Mouse (Mus musculus) midbrain, embryonic 16.5 days (tissue): Measurements from ENCODE around the gene Brinp1. TPM values are rescaled to one million over a fixed set of nuclear protein-coding genes. Genes with fewer than 3 reads are reported as not detected.

Experiments
- ATAC-seq: fragments of 200-750 bp; cut with Nextera tagmentation; 2 replicates; pipeline ENCODE4 v1.8.0; 2017; ENCODE audit warnings: moderate TSS enrichment
- H3K27ac ChIP-seq: fragments of 300-500 bp; sonication (generic); 2 replicates; pipeline ENCODE4 v1.5.1; 2014; ENCODE audit warnings: mild to moderate bottlenecking, low read length, mixed read lengths
- H3K27me3 ChIP-seq: fragments of 300-500 bp; sonication (generic); 2 replicates; pipeline ENCODE4 v1.6.1; 2014; ENCODE audit warnings: low read depth, low read length, mixed read lengths; ENCODE audit not compliant: control insufficient read depth, insufficient read depth
- H3K36me3 ChIP-seq: fragments of 300-500 bp; sonication (generic); 2 replicates; pipeline ENCODE4 v1.6.1; 2014; ENCODE audit warnings: mild to moderate bottlenecking, low read length, moderate library complexity, mixed read lengths; ENCODE audit not compliant: control insufficient read depth, insufficient read depth
- H3K4me1 ChIP-seq: fragments of 300-500 bp; sonication (generic); 2 replicates; pipeline ENCODE4 v1.6.1; 2014; ENCODE audit warnings: mild to moderate bottlenecking, low read length, mixed read lengths; ENCODE audit not compliant: control insufficient read depth, insufficient read depth
- H3K4me2 ChIP-seq: fragments of 300-500 bp; sonication (generic); 2 replicates; pipeline ENCODE4 v1.6.1; 2014; ENCODE audit warnings: mild to moderate bottlenecking, low read length, mixed read lengths
- H3K4me3 ChIP-seq: fragments of 300-500 bp; sonication (generic); 2 replicates; pipeline ENCODE4 v1.5.1; 2014; ENCODE audit warnings: low read depth, mild to moderate bottlenecking, low read length, moderate library complexity, mixed read lengths
- H3K9ac ChIP-seq: fragments of 300-500 bp; sonication (generic); 2 replicates; pipeline ENCODE4 v1.6.1; 2014; ENCODE audit warnings: low read depth, low read length, mixed read lengths
- H3K9me3 ChIP-seq: fragments of 300-500 bp; sonication (generic); replicated peaks from 2 replicates; pipeline ENCODE4 v1.6.1; 2014; ENCODE audit warnings: mild to moderate bottlenecking, low read length, mixed read lengths; ENCODE audit not compliant: control insufficient read depth, poor library complexity, severe bottlenecking
- WGBS: fragments of 180-500 bp; shearing (Covaris S2); extraction: QIAGEN DNeasy Blood & Tissue Kit; methylation state at CpG from one replicate; pipeline ENCODE4 v1.1.7; 2014; 5-methylcytosine and 5-hydroxymethylcytosine counted together
- polyA plus RNA-seq: library from polyadenylated mRNA; unstranded; fragments of >200 nt; fragmentation: Nextera tagmentation; extraction: Ambion mirVana; gene quantifications from 2 replicates; pipeline ENCODE4 v1.2.1, GENCODE M21; 2015

The Brinp1 gene
- polyA plus RNA-seq, 1 experiment from 2014 or later: 66.6 TPM

DNA sequence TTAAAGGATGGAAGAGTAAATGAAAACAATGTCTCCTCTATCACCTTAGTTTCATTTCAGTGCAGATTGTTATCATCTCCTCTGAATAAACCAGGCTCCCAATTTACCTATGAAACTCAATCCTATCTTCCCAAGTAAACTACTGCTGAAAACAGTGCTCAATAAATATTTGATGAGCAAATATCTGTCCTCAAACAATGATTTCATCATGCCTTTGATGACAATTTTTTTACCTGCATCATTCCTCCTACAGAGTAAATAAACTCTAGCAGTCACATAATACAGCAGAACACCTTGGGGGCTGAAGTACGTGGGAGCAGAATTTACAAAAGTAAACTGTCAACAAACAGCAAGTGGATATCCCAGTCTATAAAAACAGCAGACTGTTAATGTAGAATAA, 31.3 kb downstream of the Brinp1 start:
- H3K4me2 ChIP-seq: no peak overlapping the region
- WGBS: 71% methylated on average over 1 of the region's 1 CpGs
- no peaks in the 10 kb centered on the region for H3K27me3 ChIP-seq
- no peak overlapping the region for H3K4me3 ChIP-seq
- no peaks in the 10 kb centered on the region for H3K9me3 ChIP-seq
- H3K36me3 ChIP-seq: no peaks in the 10 kb centered on the region
- no peak overlapping the region for H3K9ac ChIP-seq
- H3K27ac ChIP-seq: no peak overlapping the region
- ATAC-seq: no peak
- H3K4me1 ChIP-seq: no peaks in the 10 kb centered on the region

DNA sequence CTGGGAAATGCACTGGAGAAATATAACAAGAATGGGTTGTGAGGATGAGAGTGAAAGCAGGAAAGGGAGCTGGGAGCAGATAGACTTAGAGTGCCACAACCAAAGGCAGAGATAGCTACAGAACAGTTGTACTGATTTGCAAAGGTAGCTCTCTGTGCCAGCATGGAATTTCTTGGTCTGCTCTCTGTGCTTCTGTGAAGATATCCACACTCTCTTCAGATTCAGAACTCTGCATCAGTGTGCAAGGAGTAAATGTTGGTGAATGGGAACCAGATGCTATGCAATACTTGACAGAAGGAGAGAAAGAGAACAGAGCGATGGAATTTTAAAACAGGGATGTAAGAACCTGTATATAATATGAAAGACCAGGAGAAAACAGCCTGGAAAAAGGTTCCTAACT, 31.7 kb downstream of the Brinp1 start:
- Histone ChIP-seq H3K27ac (no peak overlapping the region), H3K36me3 (no peaks in the 10 kb centered on the region), H3K4me2 (no peak overlapping the region), H3K9ac (no peak overlapping the region), H3K27me3 (no peaks in the 10 kb centered on the region), H3K9me3 (no peaks in the 10 kb centered on the region), H3K4me3 (no peak overlapping the region), H3K4me1 (no peaks in the 10 kb centered on the region)
- no peak for ATAC-seq
- 91% methylated on average over 1 of the region's 1 CpGs for WGBS

DNA sequence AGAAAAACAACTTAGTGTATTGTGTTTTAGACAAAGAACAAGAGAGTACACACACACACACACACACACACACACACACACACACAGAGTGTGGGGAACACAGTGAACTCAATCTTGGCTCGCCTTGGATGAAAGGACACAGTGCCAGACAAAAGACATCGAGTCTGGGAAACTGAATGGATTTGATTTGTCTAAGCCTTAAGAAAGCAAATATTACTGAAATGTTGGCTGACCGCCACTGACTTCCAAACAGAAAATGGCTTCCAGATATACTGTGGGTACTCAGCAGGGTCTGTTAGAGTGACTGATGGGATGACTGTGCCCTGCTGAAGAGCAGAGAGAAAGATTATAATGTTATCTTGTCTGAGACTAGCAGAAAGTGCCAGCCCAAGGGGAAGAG, 34.1 kb downstream of the Brinp1 start:
- Histone ChIP-seq H3K27ac (no peak overlapping the region), H3K27me3 (no peaks in the 10 kb centered on the region), H3K4me1 (no peaks in the 10 kb centered on the region), H3K9me3 (no peaks in the 10 kb centered on the region), H3K4me3 (no peak overlapping the region), H3K9ac (no peak overlapping the region), H3K36me3 (no peaks in the 10 kb centered on the region), H3K4me2 (no peak overlapping the region)
- no peak for ATAC-seq
- WGBS: 65% methylated on average over 3 of the region's 3 CpGs

DNA sequence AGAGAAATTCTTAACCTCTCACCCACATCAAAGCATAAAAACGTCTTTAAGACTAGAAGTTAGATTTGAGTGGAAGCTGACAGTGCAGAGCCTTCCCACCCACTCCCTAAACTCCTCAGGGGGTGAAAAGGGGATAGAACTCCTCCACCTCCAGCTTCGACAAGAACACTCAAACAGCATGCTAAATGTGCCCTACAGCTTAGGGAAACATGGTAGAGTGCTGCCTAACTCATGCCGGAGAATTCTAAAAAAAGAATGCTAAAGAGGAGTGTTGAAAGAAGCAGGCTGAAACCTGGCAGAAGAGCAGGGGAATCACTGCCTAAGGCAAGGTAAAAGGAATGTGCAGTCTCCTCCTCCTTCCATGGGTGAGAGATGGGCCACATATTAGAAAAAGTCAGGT, 43.3 kb downstream of the Brinp1 start:
- Histone ChIP-seq H3K9ac (no peak overlapping the region), H3K4me2 (no peak overlapping the region), H3K9me3 (no peaks in the 10 kb centered on the region), H3K27ac (no peak overlapping the region), H3K36me3 (no peaks in the 10 kb centered on the region), H3K4me1 (no peaks in the 10 kb centered on the region), H3K4me3 (no peak overlapping the region), H3K27me3 (no peaks in the 10 kb centered on the region)
- ATAC-seq: no peak
- 58% methylated on average over 3 of the region's 3 CpGs for WGBS

DNA sequence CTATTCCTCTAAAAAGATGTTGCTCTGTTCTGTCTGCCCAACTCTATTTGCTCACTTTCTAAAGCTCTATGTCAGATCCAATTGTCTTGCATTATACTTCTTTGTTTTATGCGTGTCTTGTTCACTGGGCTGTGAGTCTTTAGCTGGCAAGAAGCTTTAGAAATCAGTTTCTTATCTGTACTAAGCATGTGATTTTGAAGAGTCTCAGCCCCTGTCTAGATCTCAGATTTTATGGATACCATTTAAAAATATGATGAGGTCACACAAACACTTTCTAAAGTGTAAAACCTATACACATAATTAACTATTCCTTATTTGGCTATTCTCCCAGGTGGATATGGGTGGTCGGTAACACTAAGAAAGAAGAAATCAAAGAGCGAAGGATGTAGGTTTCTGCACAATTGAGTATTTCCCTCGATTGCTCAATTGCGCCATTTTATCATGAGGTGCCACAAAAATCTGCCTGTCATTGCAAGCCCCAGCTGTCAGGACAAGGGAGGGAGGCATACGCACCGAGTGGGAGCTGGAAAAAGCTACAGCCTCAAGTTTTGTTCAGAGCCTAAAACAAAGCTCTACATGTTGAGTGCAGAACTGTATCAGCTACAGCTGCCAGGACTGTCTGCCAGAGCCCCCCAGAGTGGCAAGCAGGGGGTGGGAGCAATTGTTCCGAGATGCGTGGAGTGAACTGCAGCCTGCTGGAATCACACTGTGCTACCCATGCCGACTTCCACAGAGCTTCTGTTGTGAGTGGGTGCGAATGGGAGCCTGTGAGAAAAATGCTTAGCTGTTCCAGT, 47.6 kb downstream of the Brinp1 start:
- H3K4me2 ChIP-seq: 0 out of 2 replicates have a peak overlapping the region, but pooled peaks have one; percentile 24
- 55% methylated on average over 11 of the region's 11 CpGs for WGBS
- peak; percentile 65 for ATAC-seq
- H3K9ac ChIP-seq: no peak overlapping the region; the same call in 1 of the 2 replicates
- no peaks in the 10 kb centered on the region for H3K9me3 ChIP-seq
- no peak overlapping the region for H3K4me3 ChIP-seq
- H3K36me3 ChIP-seq: no peaks in the 10 kb centered on the region
- no peak overlapping the region for H3K27ac ChIP-seq
- H3K27me3 ChIP-seq: no peaks in the 10 kb centered on the region
- H3K4me1 ChIP-seq: no peaks in the 10 kb centered on the region

DNA sequence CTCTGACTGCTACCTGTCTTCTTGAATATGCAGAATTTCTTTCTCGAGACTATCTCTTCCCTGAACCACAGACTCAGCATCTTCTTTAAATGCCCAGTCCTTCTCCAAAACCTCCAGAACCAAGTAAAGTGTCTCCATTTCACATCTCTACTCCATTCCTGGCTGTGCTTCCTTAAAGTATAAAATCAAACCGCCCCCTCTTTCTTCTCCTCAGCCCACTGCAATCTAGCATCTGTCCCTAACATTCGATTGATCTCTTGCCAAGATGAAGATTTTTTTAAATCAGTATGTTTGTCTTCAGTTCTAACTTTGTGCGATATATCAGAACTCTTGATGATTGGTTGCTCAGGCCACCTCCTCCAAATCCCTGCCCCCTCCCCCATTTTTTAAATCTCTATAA, 63.7 kb downstream of the Brinp1 start:
- no peak overlapping the region for H3K4me3 ChIP-seq
- no peaks in the 10 kb centered on the region for H3K4me1 ChIP-seq
- 81% methylated on average over 4 of the region's 4 CpGs for WGBS
- H3K27me3 ChIP-seq: no peaks in the 10 kb centered on the region
- H3K27ac ChIP-seq: no peak overlapping the region
- H3K4me2 ChIP-seq: no peak overlapping the region
- H3K9me3 ChIP-seq: no peaks in the 10 kb centered on the region
- no peaks in the 10 kb centered on the region for H3K36me3 ChIP-seq
- ATAC-seq: no peak
- no peak overlapping the region for H3K9ac ChIP-seq

DNA sequence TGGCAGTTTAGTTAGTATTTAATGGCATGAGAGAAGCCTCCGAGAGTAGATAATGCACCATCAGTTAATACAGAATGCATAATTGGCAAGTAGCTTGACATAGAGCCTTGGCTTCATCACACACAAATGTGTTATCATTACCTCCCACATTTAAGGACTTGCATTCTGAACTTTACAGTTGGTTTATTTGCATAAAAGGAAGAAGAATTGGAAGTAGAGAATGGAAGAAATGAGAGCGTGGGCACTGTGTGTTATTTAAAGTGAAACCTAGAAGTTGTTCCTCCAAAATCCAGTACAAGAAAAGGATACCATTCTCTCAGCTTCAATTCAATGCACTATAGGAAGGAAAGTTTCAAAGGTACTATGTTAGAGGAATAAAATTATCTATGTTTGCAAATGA, 67.9 kb downstream of the Brinp1 start:
- no peaks in the 10 kb centered on the region for H3K27me3 ChIP-seq
- no peaks in the 10 kb centered on the region for H3K36me3 ChIP-seq
- no peak overlapping the region for H3K9ac ChIP-seq
- ATAC-seq: no peak
- H3K27ac ChIP-seq: no peak overlapping the region
- no peak overlapping the region for H3K4me2 ChIP-seq
- no peak overlapping the region for H3K4me3 ChIP-seq
- H3K4me1 ChIP-seq: no peaks in the 10 kb centered on the region
- no peaks in the 10 kb centered on the region for H3K9me3 ChIP-seq
- WGBS: 90% methylated on average over 2 of the region's 2 CpGs

DNA sequence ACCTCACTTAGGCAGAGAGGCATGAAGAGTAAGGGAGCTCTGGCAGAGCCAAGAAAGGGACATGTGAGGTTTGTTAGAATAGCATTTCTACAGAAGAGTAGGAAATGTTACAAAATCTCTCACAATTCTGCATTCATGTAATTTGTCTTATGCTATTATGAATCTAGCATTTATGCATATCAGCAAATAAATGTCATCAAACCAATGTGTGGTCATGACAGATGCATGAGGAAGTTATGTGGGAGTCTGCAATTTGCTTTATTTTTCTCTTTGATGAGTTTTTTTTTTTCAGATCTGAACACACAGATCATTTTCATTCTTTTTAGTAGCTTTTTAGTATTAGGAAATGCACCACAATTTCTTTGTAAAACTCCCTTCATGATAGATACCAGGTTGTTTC, 82.2 kb downstream of the Brinp1 start:
- Histone ChIP-seq H3K27me3 (no peaks in the 10 kb centered on the region), H3K4me1 (no peaks in the 10 kb centered on the region), H3K4me3 (no peak overlapping the region), H3K9ac (no peak overlapping the region), H3K9me3 (no peaks in the 10 kb centered on the region), H3K27ac (no peak overlapping the region), H3K4me2 (no peak overlapping the region), H3K36me3 (no peaks in the 10 kb centered on the region)
- ATAC-seq: no peak

DNA sequence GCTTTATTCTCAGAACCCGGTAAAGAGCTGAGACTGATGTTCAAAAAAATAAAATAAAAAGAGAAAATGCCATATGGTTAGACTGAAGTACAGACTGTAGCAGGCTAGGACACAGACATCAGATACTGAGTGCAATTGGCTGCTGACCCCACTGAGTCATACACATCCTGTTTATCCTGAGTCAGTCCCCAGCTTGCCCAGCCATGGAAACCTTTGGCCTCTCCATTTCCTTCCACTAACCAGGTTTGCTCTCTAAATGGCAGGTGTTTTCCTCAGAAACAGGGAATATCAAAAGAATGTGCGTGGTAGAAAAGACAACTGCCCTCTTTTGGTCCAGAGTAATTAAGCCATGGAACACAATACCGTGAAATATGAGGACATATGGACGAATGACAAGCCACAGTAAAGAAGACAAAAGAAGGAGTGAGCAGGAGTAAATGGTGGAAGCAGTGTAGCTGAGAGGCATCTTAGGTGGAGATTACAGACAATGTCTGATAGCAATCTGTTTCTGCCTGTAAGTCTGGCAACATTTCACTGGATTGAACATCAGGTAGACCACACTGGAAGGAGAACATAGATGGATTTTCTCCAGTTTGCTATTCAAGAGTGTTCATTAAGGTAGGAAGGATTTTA, 88.9 kb downstream of the Brinp1 start:
- no peak for ATAC-seq
- Histone ChIP-seq H3K4me3 (no peak overlapping the region), H3K27me3 (no peaks in the 10 kb centered on the region), H3K9me3 (no peaks in the 10 kb centered on the region), H3K9ac (no peak overlapping the region), H3K27ac (no peak overlapping the region), H3K36me3 (no peaks in the 10 kb centered on the region), H3K4me1 (no peaks in the 10 kb centered on the region), H3K4me2 (no peak overlapping the region)
- WGBS: 81% methylated on average over 4 of the region's 4 CpGs
